Mouse (Mus musculus) left cerebral cortex, adult 8-10 months (tissue): ENCODE data around the gene Fignl2. TPM values are rescaled to one million over a fixed set of nuclear protein-coding genes. Genes with fewer than 3 reads are reported as not detected.

Experiments used
- DNase-seq, 2 experiments: peaks; one replicate each; pipeline ENCODE4 v3.0.0; 2022; ENCODE audit warnings: low spot score in 2 of 2
- total RNA-seq, 4 experiments: library from RNA; stranded (reverse); gene quantifications; 2 replicates each; pipeline ENCODE4 v1.2.4; 2022

Fignl2 gene
- total RNA-seq, 4 experiments from 2014 or later: 1.5 to 1.8 (median 1.6) TPM

DNA sequence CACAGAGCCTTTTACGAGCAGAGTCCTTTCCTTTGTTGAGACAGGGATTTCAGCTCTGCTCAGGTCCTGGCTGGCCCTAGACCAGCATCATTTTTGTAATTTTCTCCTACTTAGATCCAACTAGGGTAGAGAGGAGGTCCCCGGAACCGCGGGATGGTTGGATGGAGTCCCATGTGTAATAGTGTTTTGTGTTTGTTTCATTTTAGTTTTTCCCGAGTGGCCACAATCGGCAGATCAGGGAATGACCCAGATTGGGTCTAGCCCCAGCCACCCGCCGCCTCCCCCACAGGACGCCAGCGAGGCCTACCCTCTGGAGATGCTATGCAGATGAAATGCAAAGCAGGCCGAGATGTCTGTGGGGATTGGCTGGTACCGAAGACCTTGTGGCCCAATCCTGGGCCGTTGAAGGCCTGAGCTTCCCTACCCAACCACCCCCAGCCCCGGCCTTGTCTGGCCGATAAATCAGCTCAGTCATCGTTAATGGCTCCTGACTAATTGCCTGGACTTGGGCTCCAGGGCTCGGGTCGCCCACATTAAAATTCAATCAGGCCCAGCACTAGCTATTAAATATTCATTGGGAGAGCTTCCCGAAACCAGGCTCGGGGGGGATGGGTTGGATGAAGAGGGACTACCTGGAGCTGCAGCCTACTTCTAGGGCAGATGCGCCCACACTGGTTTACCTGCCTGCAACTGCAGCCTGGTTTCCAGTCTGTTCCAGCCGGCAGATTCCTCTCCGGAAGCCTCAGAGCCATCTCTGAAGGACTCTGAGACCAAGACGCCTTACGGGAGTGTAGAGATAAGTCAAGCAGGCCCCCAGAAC, 14.7 kb upstream of the Fignl2 start:
- peak in 1 of 2 experiments; percentile 58 for DNase-seq

DNA sequence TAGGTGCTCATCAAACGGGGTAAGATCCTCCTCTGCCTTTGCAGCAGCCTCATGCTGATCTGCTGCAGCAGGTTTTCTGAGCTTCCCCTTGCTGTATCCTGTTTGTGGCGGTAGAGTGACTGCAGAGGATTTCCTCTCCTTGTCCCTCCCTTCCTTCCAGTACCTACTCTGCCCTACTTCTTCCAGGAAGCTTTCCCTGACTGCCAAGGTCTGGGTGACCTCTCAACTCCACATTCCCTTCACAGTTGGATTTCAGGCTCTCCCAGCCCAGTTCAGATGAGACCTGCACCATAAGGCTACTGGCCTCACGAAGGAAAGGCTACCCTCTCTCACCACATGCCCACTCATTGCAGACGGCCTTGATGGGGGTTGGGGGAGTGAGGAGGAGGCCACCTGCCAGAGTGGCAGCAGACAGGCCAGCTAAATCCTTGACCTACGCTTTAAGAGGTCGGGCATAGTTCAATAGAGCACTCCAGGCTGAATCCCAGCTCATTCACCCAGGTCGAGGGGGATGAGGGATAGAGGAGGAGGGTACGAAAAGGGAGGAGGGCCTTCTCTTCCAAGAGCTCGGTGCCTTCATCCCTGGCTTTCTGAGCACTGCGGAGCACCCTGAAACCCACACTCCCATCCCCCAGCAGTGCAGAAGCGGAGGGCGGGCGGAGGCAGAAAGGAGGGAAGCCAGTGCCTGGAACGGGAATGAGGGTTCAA, 13.9 kb upstream of the Fignl2 start:
- DNase-seq: no peak

DNA sequence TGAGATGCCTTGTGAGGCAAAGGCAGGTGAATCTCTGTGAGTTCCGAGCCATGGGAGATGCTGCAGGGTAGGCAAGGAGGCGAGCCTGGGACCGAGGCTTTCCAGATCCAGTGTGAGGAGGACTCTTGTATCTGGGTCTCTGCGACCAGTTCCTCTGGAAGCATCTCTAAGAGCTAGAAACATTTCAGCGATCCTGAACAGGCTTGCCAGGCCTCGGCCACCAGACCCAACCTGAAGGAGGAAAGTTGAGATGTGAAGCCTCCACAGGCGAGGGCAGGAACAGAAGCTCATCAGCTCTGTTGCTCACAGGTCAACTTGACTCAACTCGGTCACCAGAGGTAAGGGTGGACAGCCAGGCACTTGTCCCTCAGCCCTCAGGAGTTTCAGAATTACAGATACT, 13.2 kb upstream of the Fignl2 start:
- no peak for DNase-seq

DNA sequence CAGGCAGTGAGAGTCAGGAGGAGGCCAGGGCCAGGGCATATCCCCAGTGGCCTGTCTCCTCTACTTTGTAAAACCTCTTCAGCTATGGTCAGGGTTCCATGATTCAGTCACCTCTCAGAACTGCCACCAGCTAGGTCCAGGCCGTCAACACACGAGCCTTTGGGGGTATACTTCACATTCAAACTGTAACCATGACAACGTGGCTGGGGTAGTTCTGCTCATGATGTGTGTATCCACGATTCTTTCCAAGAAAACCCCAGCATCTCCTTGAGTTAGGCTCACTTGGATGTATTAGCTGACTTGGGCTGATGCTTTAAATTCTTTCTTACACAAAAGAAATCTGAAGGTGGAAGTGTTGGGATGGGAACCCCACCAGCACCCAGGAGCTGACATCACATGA, 9.9 kb upstream of the Fignl2 start:
- no peak for DNase-seq

DNA sequence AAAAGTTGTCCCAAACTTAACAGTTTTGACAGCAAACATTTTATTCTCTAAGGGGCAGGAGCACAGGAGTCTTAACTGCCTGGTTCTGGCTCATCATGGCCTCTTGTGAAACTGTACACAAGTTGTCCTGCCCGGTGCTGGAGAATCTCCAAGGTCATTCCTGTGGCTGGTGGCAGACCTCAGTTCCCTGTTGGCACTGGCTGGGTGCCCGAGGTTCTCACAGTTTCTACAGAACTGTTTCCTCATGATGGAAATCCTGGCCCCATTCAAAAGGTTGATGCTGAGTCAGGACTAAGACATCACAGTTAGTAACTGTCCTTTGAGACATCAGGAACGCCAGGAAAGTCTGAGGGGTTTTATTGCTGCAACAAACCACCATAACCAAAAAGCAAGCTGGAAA, 8.6 kb upstream of the Fignl2 start:
- DNase-seq: no peak

DNA sequence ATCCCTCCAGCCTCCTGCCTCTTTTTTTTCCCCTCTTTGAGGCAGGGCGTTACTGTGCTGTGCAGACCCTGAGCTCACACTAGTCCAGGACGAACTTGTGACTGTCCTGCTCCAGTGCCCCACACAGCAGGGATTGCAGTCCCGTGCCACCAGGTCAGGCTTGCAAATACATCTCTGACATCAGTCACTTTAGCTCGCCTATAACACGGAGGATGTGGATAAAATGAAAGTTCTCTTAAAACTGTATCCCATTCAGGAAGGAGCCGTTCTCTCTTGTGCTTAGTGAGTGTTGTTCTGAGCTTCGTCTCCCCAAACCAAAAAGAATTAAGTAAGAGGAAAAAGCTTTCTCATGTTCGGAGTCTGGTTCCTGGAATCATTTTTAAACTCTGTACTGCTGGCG, 8.1 kb upstream of the Fignl2 start:
- no peak for DNase-seq

DNA sequence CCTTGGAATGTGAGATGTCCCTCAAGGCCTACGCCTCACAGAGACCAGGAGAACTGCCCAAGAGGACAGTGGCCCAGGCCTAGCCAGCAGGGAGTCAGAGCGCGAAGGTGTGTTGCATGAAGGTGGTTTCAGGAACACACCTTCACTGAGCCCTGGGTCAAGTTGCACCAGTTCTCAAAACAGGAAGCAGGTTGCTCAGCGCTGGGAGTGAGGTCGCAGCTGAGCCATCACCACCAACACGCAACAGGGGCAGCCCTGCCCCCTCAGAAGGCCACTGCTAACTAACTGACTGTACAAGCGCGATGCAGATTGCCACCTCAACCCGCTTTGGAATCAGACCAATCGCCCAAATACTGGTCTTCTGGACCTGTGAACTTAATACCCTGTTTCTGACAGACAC, 6.1 kb upstream of the Fignl2 start:
- no peak for DNase-seq

DNA sequence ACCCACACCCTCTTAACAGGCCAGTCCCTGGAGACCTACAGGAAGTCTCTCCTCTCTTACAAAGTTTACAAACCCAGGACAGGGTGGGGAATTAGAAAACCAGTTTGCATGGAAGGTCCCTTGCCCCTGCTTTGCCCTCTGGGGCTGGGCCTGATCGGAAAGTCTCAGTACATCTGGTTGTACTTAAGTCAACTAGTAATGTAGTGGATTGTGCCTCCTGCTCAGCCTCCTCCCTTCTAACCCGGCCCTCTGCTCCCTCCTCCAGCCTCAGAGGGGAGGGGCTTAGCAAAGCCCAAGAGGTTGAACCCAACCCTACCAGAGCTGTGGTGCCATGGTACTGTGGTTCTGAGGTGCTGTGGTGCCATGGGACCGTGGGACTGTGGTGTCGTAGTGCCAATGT, 3.9 kb upstream of the Fignl2 start:
- DNase-seq: no peak

DNA sequence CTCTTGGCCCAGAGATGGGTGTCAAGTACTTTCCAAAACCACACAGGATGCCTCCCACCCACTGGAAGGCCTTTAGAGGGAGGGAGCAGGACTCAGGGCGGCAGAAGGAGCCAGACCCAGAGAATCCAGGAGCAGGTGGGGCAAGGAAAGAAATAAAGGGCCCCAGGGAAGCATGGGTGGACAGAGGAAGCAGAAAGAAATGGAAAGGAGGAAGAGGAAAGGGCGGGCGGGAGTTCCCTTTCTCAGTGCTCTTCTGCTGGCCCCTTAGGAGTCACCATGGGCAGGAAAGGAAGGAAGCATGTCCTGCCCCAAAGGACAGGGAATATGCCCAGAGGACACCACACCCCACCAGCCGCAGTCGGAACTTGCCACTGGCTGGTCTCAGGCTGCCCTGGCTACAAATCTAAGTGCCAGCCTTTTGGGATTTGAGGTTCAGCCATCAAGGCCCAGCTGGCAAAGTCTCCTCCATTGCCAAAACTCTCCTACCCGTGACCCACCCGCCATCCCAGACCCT, 2.7 kb upstream of the Fignl2 start:
- DNase-seq: no peak

DNA sequence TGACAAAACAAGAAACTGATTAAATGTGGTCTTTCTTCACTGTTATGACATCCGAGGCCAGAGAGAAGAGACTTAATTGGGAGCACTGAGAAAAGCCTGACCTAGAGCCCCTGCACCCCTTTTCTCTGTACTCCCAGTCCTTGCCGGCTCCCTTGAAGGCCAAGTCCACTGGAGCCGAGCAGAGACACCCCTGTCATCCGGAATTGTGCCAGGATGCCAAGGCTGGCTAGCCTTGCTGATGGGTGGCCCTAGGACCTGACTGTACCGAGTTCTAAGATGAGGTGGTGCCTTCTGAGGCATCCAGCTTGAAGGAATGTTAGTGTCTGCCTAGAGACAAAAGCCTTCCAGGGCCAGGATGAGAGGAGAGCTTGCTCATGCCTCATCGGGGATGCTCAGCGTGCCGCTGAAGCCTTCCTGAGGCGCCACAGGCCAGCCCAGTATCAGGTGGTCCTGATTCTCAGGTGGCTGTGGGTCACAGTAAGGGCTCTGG, 1.7 kb upstream of the Fignl2 start:
- DNase-seq: no peak

DNA sequence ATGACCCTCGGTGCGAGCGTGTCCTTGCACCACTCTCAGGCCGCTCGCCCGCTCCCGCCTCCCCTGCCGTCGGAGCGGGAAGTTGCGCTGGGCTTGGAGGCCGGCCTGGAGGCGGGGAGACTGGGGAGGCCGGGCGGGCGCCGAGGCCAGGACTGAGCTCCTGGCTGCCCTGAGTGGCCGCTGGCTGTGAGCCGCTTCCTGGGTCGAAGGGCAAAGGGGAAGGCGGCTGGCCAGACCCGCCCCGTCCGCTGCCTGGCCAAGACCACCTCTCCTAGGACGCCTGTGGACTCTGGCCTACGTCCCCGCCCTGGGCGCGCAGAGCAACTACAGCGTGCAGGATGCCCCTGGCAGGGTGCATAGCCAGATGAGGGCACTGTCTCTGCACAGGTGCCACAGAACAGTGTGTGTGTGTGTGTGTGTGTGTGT, 377 bp upstream of the Fignl2 start:
- DNase-seq: peak; percentile 42 to 54

DNA sequence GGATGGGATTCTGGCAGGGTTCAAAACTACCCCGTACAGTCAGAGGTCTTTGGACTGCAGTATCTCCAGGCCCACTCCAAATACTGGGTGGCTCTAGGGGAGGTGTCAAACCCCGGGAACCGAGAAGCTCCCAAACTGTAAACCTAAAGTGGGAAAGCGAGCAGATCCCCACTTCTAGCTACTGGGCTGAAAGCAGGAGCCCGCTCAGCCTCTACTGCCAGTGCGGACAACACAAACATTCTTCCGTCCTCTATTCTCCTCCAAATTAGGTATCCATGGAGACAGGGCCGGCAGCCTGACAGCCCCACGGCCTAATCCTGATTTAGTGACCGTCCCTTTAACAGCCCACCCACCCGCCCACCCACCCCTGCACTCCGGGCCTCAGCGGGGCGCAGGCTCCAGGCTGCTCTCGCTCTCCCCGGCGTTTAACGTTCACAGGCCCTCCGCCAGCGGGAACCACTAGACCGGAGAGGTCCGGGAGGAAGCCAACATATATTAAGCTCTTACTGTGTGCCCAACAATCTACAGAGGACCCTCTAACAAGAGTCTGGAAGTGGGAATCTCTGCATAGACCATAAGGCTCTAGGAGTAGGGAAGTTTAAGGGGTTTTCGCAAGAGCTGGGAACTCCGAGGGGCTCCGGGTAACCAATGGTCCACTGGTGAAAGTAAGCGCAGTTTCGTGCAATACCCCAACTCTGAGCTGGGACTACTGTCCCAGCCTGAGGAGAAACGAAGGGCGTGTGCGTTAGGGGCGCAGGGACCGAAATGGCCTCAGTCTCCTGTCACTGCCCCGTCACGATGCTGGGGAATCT, 1.2 kb downstream of the Fignl2 start:
- DNase-seq: no peak

DNA sequence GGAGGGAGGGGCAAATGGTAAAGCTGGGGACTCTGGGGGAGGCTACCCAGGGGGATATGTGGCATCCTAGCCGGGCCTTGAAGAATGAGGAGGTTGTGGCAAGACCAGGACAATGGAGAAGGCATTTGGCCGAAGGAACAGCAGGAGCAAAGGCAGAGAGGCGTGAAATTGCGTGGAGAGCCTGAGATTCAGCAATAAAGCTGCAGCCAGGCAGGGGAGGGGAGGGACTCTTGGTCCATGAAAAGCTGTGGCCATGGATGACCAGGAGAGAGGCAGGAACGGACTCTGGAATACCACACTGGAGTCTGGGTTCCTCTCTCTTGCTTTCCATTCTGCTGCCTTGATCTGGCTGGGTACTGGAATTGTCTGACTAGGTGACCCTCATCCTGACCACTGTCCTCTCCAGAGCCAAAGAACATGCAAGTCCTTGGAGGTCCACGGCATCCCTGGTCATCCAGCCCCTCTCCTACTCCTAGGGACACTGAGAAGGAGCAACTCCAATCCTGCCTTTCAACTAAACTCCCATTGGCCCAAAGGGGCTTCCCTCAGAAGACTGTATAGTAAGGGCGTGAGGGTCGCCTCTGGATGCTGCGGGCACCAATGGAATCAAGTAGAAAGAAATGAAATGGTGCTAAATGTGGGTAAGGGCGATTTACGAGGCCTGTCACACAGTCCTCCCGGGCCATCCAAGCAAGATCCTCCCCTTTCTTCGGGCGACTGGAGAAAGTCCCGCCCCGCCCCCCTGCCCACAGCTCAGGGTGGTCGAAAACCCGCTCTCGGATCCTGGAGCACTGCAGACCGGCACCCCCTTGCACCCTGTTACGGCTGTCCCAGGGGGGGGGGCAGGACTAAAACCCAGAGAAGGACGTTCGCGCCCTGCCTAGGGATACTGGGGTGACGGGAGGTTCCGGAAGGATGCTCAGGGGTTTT, 2.0 kb downstream of the Fignl2 start:
- DNase-seq: no peak

DNA sequence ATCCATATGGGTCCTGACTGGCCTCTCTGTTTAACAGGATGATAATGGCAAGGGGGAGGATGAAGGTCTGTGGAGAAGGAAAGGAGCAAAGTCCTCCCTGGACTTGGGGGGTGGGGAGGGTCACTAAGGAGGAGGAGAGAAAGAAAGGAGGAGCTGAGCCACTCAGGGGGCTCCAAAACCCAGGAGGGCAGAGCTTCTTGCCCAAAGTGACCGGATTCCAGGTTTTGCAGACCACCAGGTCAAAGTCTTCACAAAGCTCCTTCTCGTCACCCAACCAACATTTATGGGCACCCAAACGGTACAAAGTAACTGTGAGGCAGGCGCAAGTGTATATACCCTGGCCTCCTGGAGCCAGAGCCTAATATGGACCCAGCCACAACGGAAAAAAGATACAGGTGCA, 2.7 kb downstream of the Fignl2 start:
- DNase-seq: no peak

DNA sequence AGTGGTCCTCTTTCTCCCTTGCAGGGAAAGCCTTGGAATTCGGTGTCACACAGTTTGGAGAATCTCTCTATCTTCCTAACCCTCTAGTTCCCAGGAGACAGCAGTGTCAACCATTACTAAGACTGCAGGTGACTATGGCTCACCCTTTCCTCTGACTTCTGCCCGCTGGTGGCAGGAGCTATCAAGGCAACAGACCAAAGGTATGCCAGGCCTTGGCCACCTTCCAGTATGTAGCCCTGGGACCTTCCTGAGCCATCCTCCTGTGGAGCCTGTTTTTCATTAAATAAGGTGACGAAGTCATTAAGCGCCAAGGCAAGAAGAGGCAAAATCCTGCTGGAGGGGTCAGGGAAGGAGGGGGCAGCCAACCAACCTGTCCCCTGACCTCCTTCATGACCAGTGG, 3.2 kb downstream of the Fignl2 start:
- no peak for DNase-seq

DNA sequence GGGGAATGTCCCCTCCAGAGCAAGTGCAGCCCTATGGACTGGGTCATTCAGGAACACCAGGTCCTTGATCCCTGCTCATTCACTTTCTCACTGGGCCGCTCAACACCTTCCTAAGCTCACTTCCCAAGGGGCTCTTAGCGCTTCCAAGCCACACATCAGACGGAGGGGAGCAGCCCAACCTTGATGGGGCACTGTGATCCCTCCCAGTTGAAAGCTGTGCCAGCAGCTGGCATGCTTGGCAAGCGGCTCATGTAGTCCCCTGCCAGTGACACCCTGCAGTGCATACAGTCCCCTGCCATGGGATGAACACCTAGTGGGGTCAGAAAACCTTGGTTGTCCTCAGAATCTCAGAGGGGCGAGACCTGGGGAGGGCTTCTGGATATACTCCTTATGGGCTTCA, 4.3 kb downstream of the Fignl2 start:
- DNase-seq: no peak

DNA sequence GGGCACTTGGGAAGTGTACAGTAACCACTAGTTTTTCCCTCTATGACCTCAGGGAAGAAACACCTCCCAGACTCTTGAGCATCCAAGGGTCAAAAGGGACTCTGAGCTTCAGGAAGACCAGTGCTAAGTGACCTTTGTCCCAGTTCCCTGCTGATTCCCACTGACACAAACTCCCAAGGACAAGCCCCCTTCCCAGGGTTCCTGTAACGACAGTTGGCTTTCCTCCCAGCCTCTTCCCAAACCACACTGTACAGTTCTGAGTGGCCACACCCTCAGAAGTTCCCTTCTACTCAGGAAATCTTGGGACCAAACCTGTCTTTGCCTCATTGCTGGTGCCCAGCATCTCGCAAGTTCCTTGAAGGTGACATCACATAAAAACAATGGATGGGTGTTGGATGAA, 5.6 kb downstream of the Fignl2 start:
- no peak for DNase-seq

DNA sequence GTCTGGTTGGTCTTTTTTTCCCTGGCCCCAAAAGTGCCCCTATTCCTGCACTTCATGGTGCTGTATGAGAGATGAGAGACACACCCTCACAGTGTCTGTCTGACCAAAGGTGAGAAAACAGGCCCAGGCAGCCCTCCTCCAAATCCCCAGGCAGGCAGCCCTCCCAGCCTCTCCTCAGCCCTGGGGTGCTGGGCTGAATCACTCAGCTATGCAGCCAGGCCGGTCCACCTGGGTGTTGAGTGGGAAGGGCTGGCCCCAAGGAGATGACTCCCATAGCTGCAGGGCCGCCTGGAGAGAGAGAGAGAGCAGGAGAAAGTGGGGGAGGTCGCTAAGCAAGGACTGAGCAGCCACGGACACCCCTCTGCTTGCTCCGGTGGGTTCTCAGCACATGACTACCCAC, 7.6 kb downstream of the Fignl2 start:
- no peak for DNase-seq

DNA sequence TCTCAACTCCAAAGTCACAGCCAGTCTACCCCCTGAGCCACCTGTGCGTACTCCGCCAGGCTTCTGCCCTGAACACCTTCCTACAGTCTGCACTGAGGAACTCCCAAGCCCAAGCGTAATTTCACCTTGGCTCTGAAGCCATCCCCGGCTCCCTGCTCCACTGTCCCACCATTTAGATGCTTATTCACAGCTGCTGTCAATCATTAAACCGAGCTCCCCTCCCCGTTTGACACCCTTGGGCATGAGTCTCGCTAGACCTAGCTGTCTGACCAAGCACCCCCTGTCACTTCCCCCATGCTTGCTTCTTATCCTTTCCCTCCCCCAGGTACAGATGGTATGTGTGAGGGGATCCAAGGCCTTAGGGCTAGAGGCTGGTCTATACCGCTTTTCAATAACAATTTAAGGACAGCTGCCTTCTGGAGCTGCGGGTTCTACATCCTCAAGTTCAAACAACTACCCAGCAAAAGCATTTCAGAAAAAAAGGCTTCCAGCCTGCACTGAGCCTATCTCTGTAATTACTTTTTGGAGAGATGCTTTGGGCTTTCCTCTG, 8.7 kb downstream of the Fignl2 start:
- no peak for DNase-seq

DNA sequence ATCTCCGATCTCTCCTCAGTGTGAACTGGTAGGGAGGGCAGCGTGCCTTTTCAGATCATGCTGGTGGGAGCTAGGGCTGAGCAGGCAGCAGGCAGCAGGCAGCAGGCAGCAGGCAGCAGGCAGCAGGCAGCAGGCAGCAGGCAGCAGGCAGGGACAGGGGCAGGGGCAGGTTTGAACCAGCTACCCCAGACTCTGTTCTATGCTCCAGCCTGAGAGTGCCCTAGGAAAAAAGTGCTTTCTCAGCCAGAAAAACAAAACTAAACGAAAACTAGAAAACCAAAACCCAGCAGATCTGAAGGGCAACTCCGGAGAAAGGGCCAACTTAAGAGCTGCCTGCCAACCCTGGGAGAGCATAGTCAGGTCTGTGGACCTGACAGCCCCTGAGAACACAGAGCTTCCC, 9.7 kb downstream of the Fignl2 start:
- DNase-seq: no peak
